Mouse (Mus musculus) frontal cortex, adult (tissue): ENCODE measurements at regions not wholly inside any gene's neighbourhood (a gene's known extent, or its start where the extent isn't known, plus 50 kb on each side); places are given as distances from the start of the nearest gene placed in this dataset.
"Not testable (repeated sequence)": the region's sequence is repeated elsewhere in the genome, so short reads cannot be mapped to it uniquely, and the experiment has no call there.

ENCODE experiments used
- ATAC-seq: cut with Nextera tagmentation; 2 replicates; pipeline ENCODE4 v1.9.2; 2017; ENCODE audit warnings: mild to moderate bottlenecking, moderate library complexity, mixed read lengths; ENCODE audit not compliant: low TSS enrichment

- no peak for ATAC-seq
Observed at GRCm38 (mm10) chr14:54000527-54000926, 253.4 kb downstream of the Dad1 start.

- no peak for ATAC-seq
Observed at GRCm38 (mm10) chr14:53993427-53993826, 260.5 kb downstream of the Dad1 start.

DNA sequence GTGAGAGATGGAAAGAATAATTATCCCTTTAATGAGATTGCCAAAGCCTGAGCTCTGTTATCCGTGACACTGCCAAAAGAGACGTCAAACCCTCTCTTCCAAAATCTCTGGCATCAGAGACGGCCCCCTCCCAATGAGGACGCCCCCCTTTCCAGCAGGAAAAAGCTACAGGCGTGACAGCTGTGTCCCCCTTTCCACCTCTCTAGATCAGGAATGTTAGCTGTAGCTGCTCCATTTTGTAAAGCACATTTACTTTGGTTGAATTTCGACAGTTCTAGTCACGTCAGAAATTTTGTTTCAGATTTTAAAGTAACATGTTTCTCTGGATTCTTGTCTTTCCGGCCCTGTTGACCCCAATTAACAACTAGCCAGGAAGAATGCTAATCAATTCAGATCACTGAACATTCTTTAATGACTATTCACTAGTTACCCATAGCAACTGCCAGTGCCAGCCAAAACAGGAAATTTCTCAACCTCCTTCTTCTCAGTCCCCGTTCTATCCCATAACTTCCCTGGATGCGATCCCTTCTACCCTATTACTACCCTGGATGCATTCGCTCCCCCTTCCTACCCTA is 261.1 kb downstream of the Dad1 start:
- 0 out of 2 replicates have a peak, but pooled peaks have one; percentile 23 for ATAC-seq

DNA sequence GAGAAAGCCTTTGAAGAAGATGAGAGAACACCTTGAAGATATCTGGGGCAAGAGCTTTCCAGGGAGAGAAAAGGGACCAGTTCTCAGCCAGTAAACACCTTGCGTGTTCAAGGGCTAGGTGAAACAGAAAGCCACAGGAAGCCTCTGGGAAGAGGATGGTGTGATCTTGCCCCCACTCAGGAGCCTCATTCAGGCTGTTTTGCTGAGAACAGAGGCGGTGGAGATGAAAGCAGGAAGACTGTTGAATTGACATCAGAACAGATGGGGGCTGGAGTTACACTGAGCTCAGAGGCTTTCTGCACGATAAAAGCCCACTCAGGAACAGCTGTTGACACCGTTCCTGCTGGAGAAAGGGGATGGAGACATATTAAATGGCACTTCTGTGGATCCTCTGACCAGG is 262.5 kb downstream of the Dad1 start:
- ATAC-seq = peak; percentile 89

- ATAC-seq = peak; percentile 99
Observed at GRCm38 (mm10) chr14:53980771-53981170, 273.1 kb downstream of the Dad1 start.

- not testable (repeated sequence) for ATAC-seq
Observed at GRCm38 (mm10) chr14:53961426-53961825, 292.5 kb downstream of the Dad1 start.

DNA sequence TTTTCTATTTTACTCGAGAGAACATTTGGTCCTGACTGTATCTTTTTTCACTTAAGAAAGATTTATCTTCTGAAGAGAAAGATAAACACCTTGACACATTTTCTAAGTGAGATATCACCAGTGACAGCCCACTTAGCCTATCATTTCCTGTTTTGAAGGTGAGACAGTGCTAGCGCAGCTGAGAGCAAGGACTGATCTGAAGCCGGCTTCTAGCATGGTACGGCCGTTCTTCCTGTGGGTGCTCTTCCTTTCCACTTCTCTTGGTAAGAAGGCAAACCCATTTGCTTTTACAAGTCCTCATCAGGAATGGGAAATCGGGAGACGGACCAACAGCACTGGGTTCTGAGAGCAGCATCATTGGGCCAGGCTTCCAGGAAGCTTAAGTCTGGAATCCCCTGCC is 293.1 kb downstream of the Dad1 start:
- no peak for ATAC-seq

DNA sequence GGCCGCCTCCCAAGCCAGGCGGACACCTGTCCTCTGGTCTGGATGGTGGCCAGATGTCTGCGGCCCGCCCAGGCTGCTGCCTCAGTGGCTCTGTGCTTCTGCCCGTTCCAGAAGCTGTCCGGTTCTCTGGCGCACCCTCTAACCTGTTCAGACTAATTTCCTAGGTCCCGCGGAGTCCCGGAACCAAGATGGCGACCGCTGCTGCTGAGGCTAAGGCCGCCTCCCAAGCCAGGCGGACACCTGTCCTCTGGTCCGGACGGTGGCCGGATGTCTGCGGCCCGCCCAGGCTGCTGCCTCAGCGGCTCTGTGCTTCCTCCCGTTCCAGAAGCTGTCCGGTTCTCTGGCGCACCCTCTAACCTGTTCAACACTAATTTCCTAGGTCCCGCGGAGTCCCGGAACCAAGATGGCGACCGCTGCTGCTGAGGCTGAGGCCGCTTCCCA is 318.1 kb downstream of the Dad1 start:
- not testable (repeated sequence) for ATAC-seq

DNA sequence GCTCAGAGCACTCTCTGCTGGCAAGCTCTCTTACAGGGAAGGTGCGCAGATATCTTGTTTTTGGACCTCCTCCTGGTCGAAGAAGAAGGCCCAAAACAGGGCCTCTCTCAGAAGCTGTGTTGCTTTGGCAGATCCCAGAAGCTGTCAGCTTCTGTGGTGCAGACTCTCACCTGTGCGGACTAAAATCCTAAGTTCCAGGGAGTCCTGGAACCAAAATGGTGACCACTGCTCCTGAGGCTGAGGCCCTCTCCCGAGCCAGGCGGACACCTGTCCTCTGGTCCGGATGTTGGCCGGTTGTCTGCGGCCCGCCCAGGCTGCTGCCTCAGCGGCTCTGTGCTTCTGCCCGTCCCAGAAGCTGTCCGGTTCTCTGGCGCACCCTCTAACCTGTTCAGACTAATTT is 318.6 kb downstream of the Dad1 start:
- not testable (repeated sequence) for ATAC-seq

DNA sequence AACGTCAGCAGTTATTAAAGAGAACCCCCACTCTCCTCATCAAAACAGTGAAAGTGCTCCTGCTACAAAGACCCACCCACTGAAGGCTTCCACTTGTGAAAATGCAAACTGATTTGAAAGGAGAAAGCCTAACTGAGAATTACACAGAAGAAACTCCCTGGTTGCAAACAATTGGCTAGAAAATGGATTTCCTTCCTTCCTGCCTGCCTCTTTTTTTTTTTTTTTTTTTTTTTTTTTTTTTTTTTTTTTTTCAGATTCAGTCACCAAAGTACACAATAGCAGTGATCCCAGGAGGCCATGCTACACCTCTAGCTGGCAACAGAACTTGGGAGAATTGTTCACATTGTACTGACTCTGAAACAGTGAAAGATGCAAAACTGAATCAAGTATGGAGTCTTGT is 343.0 kb downstream of the Dad1 start:
- no peak for ATAC-seq

DNA sequence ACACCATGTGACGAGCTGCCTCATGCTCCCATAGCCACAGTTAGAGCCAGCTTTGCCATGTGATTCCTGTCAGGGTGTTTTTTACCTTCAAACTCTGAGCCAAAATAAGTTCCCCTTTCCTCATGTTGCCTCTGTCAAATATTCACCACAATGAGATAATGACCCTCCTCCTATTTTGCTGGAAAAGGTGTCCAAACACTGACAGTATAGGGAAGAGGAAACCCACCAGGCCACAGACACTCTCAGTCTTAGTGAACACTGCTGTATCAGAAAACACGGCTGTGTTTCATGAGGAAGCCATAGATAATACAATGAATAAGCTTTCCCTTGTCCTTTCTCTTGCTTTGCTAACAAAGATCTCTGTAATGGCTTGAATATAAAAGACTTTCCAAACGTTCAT is 349.3 kb downstream of the Dad1 start:
- ATAC-seq = no peak

GRCm38 (mm10) chr14:53901103-53901502 is 352.8 kb downstream of the Dad1 start:
- peak; percentile 64 for ATAC-seq

GRCm38 (mm10) chr14:53881304-53881703 is 372.6 kb downstream of the Dad1 start:
- peak; percentile 95 for ATAC-seq

DNA sequence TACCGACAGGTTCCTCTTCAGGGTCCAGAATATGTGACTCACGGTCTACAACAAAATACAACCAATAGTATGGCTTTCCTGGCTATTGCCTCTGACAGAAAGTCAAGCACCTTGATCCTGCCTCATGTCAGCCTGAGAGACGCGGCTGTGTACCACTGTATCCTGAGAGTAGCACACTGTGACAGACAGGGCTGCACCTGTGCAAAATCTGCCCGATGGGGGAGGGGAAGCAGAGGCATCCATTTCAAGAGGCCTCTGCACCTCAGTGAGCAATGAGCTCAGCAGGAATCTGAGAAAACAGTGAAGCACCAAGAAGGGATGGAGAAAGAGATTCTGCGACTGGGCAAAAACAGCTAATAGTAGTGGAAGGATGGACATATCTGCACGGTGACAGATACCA is 377.3 kb downstream of the Dad1 start:
- ATAC-seq = no peak

- ATAC-seq = no peak
Observed at GRCm38 (mm10) chr14:53875736-53876135, 378.2 kb downstream of the Dad1 start.

GRCm38 (mm10) chr14:53847049-53847448 is 406.9 kb downstream of the Dad1 start:
- no peak for ATAC-seq

DNA sequence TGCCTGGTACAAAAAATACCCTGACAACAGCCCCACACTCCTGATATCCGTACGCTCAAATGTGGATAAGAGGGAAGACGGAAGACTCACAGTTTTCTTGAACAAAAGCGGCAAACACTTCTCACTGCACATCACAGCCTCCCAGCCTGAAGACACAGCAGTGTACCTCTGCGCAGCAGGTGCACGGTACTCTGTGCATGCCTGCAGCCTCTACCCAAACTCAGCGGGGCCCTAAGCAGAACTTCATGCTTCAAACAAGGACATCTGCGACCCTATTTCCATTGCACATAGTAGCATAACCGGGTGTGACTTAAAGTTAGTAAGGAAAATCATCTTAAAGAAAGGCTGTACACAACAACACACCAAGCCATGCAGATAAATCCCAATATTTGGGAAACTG is 408.3 kb downstream of the Dad1 start:
- no peak for ATAC-seq

GRCm38 (mm10) chr14:53832553-53832952 is 421.4 kb downstream of the Dad1 start:
- peak; percentile 70; the same call in 1 of the 2 replicates for ATAC-seq

GRCm38 (mm10) chr14:53831651-53832050 is 422.3 kb downstream of the Dad1 start:
- no peak for ATAC-seq

DNA sequence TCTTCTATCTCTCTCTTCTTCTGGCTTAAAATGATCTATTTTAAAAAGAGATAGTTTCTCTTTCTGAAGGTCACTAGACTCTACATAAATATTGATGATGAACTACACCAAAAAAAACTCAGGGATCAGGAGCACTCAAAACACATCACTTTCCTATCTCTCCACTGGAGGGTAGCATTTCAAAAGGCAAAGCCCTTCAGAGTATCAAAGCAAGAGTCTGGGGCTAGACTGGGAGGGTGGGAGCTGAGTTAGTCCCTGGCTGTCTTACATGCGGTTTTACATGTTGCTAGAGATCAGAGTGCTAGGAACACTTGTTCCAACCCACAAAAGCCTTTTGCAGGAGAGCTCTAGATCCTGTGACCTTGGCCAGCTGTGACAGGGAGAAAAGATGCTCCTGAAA is 423.2 kb downstream of the Dad1 start:
- no peak for ATAC-seq

DNA sequence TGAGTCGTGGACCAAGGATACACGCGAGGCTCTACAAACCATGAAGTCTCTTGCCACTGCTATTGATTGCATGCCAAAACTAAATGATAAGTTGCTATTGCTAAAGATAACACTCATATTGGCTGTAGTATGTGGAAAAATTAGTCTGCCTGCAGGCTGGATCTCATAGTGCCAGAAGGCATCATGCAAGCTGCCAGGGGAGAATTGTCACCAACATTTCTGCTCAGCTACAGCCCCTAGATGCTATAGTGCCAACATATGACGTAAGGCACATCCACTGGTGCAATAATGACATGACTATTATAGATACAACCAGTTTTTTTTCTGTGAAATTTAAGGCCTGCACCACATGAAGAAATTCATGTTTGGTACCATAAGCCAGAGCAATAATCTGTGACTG is 427.1 kb downstream of the Dad1 start:
- ATAC-seq = no peak

- peak; percentile 80 for ATAC-seq
Observed at GRCm38 (mm10) chr14:53806231-53806630, 447.7 kb downstream of the Dad1 start.

DNA sequence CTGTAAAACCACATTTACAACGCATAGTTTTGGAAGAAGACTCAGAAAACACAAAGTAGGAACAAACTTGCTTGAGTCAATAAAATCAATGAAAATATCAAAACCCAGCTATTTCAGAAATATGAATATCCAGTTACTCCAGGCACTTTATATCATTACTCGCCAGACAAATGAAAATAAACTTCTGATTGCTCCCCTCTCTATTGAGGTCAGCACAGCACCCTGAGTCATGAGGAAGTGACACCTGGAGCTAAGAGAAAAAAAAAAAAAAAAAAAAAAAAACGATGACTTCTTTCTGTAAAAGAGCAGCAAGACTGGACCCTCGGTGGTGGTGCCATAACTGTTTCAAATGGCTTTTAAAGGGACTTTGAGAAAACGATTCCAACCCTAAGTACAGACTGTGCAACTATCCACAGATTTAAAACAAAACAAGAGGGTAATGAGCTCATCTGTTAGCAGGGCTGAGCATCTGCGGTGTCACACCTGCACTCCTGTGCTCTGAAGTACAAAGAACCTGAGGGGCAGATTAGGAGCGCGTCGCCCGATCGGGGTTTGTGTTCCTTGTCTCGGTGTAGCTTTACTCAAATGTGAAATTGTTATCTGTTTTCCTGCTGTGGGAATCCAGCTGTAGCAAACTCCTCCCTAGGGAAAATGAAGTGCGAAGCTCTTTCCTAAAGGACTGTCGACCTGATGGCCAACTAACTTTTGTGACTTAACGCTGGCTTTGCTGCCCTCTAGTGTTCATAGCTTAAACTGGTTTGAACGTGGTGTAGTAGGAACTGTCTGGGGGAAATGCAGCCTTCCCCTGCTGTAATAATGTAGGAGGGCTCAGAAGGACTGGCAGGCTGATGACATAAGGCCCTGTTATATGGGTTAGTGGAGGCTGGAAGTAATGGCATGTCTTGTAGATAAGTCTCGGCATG is 449.9 kb downstream of the Dad1 start:
- ATAC-seq = peak; percentile 94
